Mouse (Mus musculus): ENCODE data around the gene Fmnl2. TPM values are rescaled to one million over a fixed set of nuclear protein-coding genes. Genes with fewer than 3 reads are reported as not detected.

The Fmnl2 gene
- polyA plus RNA-seq, 1 experiment from 2014 or later, result 13.5 TPM

DNA sequence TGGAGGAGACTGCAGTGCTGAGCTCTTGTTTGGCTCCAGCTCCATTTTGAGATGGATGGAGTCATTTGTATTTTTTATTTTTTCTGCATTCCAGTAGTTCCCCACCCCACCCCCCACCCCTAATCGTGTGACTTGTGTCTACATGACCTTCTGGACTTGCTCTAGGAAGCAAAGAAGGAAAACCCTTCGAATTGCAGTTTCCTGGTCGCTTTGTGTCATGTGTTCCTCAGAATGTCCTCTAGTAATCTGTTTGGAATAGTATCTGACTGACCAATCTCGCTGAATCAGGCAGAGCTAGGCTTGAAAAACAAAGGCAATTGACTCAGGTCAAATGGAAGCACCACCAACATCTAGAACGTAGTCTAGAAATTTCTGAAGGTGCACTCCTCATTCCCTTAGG, 15.0 kb downstream of the Fmnl2 start:
- Histone ChIP-seq H3K4me1 (replicated peaks) (peaks cover 46% of the 10 kb centered on the region), H3K27ac (no peak overlapping the region), H3K27me3 (no peaks in the 10 kb centered on the region), H3K9ac (no peak overlapping the region), H3K9me3 (no peaks in the 10 kb centered on the region), H3K4me3 (no peak overlapping the region), H3K36me3 (peaks cover 6% of the 10 kb centered on the region), H3K4me2 (no peak overlapping the region)
- no peak for ATAC-seq (ENCODE audit: low FRiP score)
- 78% methylated on average over 5 of the region's 5 CpGs for WGBS

DNA sequence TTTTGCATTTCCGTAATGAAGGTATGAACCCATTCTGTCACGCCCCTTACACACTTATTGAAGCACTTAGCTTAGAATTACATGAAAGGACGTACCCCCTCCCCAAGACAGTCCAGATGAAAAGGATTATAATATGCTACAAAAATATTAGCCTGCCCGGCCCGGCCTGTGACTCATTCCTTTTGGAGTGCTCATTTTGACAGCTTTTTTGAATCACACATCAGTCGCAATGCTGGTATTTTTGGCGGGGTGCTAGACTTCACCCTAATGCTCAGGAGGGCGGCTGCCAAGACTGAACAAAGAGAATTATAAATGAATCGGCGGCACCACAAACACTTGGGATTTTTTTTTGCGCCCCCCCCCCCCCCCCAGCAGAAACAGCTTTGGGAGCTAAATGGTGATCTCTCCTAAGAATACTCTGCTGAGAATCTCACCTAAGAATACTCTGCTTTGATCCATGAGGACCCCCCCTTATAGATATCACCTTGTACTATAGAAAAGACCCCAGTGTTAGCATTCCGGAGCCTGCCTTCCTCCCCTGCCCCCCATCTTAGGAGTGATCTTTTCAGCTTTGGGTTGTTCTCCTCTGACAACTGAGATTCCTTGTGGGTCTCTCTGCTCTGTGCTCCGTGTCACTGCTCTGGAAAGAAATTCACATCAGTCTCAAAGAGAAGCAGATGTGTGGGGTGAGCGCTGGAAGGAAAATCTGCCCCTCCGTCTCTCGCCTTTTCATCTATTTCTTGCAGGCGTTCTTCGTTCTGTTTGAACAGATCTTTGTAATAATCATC, 15.8 kb downstream of the Fmnl2 start:
- no peak for ATAC-seq (ENCODE audit: low FRiP score)
- Histone ChIP-seq H3K4me1 (replicated peaks) (peaks cover 52% of the 10 kb centered on the region), H3K4me2 (no peak overlapping the region), H3K9me3 (no peaks in the 10 kb centered on the region), H3K27ac (peak overlapping the region; percentile 48; the same call in 1 of the 2 replicates), H3K9ac (no peak overlapping the region), H3K27me3 (no peaks in the 10 kb centered on the region), H3K36me3 (no peaks in the 10 kb centered on the region; the same call in 1 of the 2 replicates), H3K4me3 (no peak overlapping the region)
- WGBS, result 58% methylated on average over 18 of the region's 18 CpGs

- Histone ChIP-seq H3K27me3 (no peaks in the 10 kb centered on the region), H3K4me2 (no peak overlapping the region), H3K9ac (no peak overlapping the region), H3K36me3 (no peaks in the 10 kb centered on the region), H3K4me1 (replicated peaks) (peaks cover 50% of the 10 kb centered on the region), H3K9me3 (no peaks in the 10 kb centered on the region), H3K27ac (no peak overlapping the region), H3K4me3 (no peak overlapping the region)
- ATAC-seq (ENCODE audit: low FRiP score), result no peak
Observed at GRCm38 (mm10) chr2:52874721-52875120, 17.1 kb downstream of the Fmnl2 start.

- H3K4me3 ChIP-seq, result no peak overlapping the region
- peaks cover 49% of the 10 kb centered on the region for H3K4me1 ChIP-seq (replicated peaks)
- no peak overlapping the region for H3K9ac ChIP-seq
- WGBS, result 88% methylated on average over 9 of the region's 9 CpGs
- no peak overlapping the region for H3K27ac ChIP-seq
- H3K9me3 ChIP-seq, result no peaks in the 10 kb centered on the region
- H3K4me2 ChIP-seq, result no peak overlapping the region
- no peaks in the 10 kb centered on the region for H3K36me3 ChIP-seq
- H3K27me3 ChIP-seq, result no peaks in the 10 kb centered on the region
- ATAC-seq (ENCODE audit: low FRiP score), result no peak
Observed at GRCm38 (mm10) chr2:52875801-52876200, 18.1 kb downstream of the Fmnl2 start.

- Histone ChIP-seq H3K4me1 (replicated peaks) (peaks cover 13% of the 10 kb centered on the region), H3K9me3 (no peaks in the 10 kb centered on the region), H3K27me3 (no peaks in the 10 kb centered on the region), H3K4me3 (no peak overlapping the region), H3K4me2 (no peak overlapping the region), H3K9ac (no peak overlapping the region), H3K36me3 (no peaks in the 10 kb centered on the region), H3K27ac (no peak overlapping the region)
- WGBS, result 92% methylated on average over 2 of the region's 2 CpGs
- no peak for ATAC-seq (ENCODE audit: low FRiP score)
Observed at GRCm38 (mm10) chr2:52883401-52883800, 25.7 kb downstream of the Fmnl2 start.

GRCm38 (mm10) chr2:52884082-52884481, 26.4 kb downstream of the Fmnl2 start:
- ATAC-seq (ENCODE audit: low FRiP score), result no peak
- Histone ChIP-seq H3K27me3 (no peaks in the 10 kb centered on the region), H3K36me3 (no peaks in the 10 kb centered on the region), H3K27ac (no peak overlapping the region), H3K9me3 (no peaks in the 10 kb centered on the region), H3K4me2 (no peak overlapping the region), H3K4me1 (replicated peaks) (peaks cover 10% of the 10 kb centered on the region), H3K4me3 (no peak overlapping the region), H3K9ac (no peak overlapping the region)
- WGBS, result 77% methylated on average over 4 of the region's 4 CpGs

- H3K9me3 ChIP-seq, result no peaks in the 10 kb centered on the region
- H3K4me2 ChIP-seq, result no peak overlapping the region
- H3K27me3 ChIP-seq, result no peaks in the 10 kb centered on the region
- H3K4me3 ChIP-seq, result no peak overlapping the region
- no peaks in the 10 kb centered on the region for H3K36me3 ChIP-seq
- H3K4me1 ChIP-seq (replicated peaks), result peaks cover 4% of the 10 kb centered on the region; the same call in 1 of the 2 replicates
- ATAC-seq (ENCODE audit: low FRiP score), result no peak
- H3K27ac ChIP-seq, result no peak overlapping the region
- 71% methylated on average over 3 of the region's 3 CpGs for WGBS
- H3K9ac ChIP-seq, result no peak overlapping the region
Observed at GRCm38 (mm10) chr2:52885071-52885470, 27.4 kb downstream of the Fmnl2 start.

GRCm38 (mm10) chr2:52887281-52887680, 29.6 kb downstream of the Fmnl2 start:
- 69% methylated on average over 2 of the region's 2 CpGs for WGBS
- Histone ChIP-seq H3K36me3 (no peaks in the 10 kb centered on the region), H3K27ac (no peak overlapping the region), H3K4me1 (replicated peaks) (peaks cover 4% of the 10 kb centered on the region; the same call in 1 of the 2 replicates), H3K27me3 (no peaks in the 10 kb centered on the region), H3K4me2 (no peak overlapping the region), H3K4me3 (no peak overlapping the region), H3K9ac (no peak overlapping the region), H3K9me3 (no peaks in the 10 kb centered on the region)
- ATAC-seq (ENCODE audit: low FRiP score), result no peak

DNA sequence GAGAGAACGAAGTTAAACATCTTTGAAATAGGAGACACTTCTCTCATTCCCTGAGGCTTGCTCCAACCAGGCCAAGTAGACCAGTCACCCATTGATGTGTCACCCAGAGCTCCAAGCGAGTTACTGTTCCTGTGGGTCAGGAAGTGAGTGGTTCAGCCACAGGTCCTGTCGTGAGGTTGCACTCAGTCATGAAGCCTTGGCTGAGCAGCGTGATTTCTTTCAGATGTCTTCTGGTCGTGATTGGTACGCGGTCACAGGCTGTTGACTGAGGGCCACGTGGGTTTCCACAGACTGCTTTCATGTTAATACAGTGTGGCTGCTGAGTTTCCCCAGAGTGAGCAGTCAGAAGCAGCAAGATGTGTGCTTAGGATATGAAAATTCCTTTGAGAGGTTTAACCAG, 33.5 kb downstream of the Fmnl2 start:
- H3K4me1 ChIP-seq (replicated peaks), result peaks cover 18% of the 10 kb centered on the region
- no peak overlapping the region for H3K4me3 ChIP-seq
- H3K4me2 ChIP-seq, result no peak overlapping the region
- WGBS, result 77% methylated on average over 8 of the region's 8 CpGs
- ATAC-seq (ENCODE audit: low FRiP score), result no peak
- no peaks in the 10 kb centered on the region for H3K36me3 ChIP-seq
- no peaks in the 10 kb centered on the region for H3K27me3 ChIP-seq
- H3K27ac ChIP-seq, result no peak overlapping the region
- no peaks in the 10 kb centered on the region for H3K9me3 ChIP-seq
- H3K9ac ChIP-seq, result no peak overlapping the region

GRCm38 (mm10) chr2:52891744-52892143, 34.1 kb downstream of the Fmnl2 start:
- H3K27ac ChIP-seq, result no peak overlapping the region
- ATAC-seq (ENCODE audit: low FRiP score), result no peak
- no peak overlapping the region for H3K4me2 ChIP-seq
- no peak overlapping the region for H3K4me3 ChIP-seq
- no peak overlapping the region for H3K9ac ChIP-seq
- peaks cover 20% of the 10 kb centered on the region for H3K4me1 ChIP-seq (replicated peaks)
- H3K9me3 ChIP-seq, result no peaks in the 10 kb centered on the region
- H3K36me3 ChIP-seq, result no peaks in the 10 kb centered on the region
- H3K27me3 ChIP-seq, result no peaks in the 10 kb centered on the region
- 97% methylated on average over 2 of the region's 2 CpGs for WGBS

DNA sequence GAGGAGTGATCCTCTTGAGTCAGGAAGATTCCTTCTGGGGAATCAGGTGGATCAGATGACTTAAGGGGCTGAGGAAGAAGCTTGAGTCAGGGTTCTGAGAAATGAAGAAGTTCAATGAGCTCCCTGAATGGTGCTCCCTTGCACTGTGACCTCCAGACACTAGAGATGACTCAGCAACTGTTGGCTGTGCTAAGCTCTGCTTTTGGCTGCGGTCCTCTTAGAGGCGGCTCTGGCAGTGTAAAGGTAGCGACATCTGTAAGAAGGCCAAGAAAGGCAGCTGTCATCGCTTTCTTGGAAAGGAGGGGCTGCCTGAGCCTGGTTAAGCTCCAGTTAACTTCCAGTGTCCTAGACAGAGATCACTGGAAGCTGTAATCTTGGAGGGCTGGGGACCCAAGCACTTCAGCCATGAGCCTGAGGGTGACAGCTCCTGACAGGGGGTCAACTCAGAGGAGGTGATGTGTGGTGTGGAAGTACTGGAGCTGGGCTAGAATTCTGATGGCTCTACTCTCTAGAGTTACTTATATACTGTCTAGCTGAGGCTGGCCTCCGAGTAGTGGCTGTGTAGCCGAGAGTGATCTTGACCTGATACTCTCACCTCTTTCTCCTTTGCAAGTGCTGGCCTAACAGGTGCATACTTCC, 37.4 kb downstream of the Fmnl2 start:
- Histone ChIP-seq H3K9me3 (no peaks in the 10 kb centered on the region), H3K36me3 (no peaks in the 10 kb centered on the region), H3K4me3 (no peak overlapping the region), H3K27me3 (no peaks in the 10 kb centered on the region), H3K9ac (no peak overlapping the region), H3K4me1 (replicated peaks) (peaks cover 25% of the 10 kb centered on the region), H3K27ac (no peak overlapping the region), H3K4me2 (no peak overlapping the region)
- WGBS, result 81% methylated on average over 6 of the region's 6 CpGs
- no peak for ATAC-seq (ENCODE audit: low FRiP score)

DNA sequence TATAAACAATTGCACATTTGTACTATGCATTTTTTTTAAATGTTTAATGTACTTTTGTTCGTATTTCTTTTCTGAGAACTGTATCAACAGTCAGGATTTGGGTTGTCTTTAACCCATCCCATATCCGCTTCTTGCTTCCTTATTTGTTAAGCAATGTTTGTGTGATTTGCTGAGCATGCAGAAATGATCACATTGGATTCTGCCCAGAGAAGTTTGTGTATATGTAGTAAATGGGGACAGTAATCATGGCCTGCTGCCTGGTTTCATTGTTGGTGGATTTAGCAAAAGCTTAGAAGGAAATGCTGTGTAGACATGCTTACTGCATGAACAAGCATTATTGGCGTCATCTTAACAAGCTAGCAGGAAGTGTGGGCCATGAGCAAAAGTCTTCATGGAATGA, 39.3 kb downstream of the Fmnl2 start:
- peaks cover 28% of the 10 kb centered on the region for H3K4me1 ChIP-seq (replicated peaks)
- no peak overlapping the region for H3K4me2 ChIP-seq
- no peak overlapping the region for H3K9ac ChIP-seq
- 91% methylated on average over 3 of the region's 3 CpGs for WGBS
- no peaks in the 10 kb centered on the region for H3K36me3 ChIP-seq
- no peak overlapping the region for H3K27ac ChIP-seq
- H3K4me3 ChIP-seq, result no peak overlapping the region
- no peaks in the 10 kb centered on the region for H3K27me3 ChIP-seq
- H3K9me3 ChIP-seq, result no peaks in the 10 kb centered on the region
- no peak for ATAC-seq (ENCODE audit: low FRiP score)

GRCm38 (mm10) chr2:52900780-52901179, 43.1 kb downstream of the Fmnl2 start:
- no peak overlapping the region for H3K9ac ChIP-seq
- ATAC-seq (ENCODE audit: low FRiP score), result peak; percentile 14; the same call in 1 of the 2 replicates
- no peaks in the 10 kb centered on the region for H3K9me3 ChIP-seq
- WGBS, result 92% methylated on average over 4 of the region's 4 CpGs
- no peak overlapping the region for H3K27ac ChIP-seq
- H3K4me1 ChIP-seq (replicated peaks), result peaks cover 18% of the 10 kb centered on the region
- no peak overlapping the region for H3K4me3 ChIP-seq
- no peaks in the 10 kb centered on the region for H3K36me3 ChIP-seq
- no peak overlapping the region for H3K4me2 ChIP-seq
- H3K27me3 ChIP-seq, result no peaks in the 10 kb centered on the region
